Mouse (Mus musculus): ENCODE results near the gene Snx25. TPM values are rescaled to one million over a fixed set of nuclear protein-coding genes. Genes with fewer than 3 reads are reported as not detected.
A peak's percentile ranks its signal among the peaks of the same experiment; 100 is the strongest.

Snx25 gene
- polyA plus RNA-seq (2014; fragmentation: Nextera tagmentation; extraction: Ambion mirVana), result 14.4 and 14.8 TPM in 2 replicates

DNA sequence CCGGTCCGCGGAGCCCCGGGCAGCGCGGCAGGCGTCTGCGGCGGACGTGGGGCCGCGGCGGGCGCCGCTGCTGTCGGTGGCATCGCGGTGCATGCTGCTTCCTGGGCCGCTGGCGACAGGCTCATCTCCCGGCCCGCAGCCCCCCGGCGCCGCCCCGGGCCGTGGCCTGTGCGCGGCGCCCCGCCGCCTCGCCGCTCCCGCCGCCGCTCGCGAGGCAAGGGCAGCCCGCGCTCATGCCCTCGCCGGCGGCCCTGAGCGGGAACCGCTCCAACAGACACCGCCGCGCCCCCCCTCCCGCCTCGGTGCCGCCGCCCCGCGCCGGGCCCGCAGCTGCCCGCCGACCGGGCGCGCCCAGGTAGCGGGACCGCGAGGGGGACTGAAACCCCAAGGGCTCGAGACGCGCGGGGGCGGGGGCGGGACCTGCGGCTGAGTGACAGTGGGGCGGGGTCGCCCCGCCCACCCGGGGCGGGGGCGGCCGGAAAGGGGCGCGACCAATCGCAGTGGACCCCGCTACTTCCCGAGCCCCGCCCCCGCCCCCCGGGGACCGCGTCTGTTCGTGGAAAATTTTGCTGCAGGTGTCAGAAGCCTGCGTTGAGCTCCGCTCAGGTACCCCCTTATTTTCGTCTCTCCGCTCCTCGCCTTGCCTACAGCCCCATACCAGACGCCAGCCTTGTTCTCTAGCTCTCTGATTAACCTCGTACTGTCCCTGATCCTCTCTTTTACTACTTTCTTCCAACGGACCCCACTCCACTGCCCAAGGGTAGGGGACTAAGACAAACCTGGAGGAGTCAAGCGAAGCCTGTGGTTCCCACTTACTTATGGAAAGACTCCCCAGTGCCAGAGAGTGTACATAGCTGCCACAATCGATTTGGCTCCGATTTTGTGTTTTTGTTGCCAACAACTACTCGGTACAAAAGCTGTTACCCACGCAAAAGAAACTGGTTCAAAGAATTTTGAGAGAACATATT is at the start of gene Snx25:
TSS of gene Snx25 (minus strand) at position 96 of the 968 bp plus-strand sequence.
- Histone ChIP-seq H3K27me3 (ENCODE audit: control insufficient read depth, insufficient read depth, low read length) (peaks cover 10% of the 10 kb centered on the region; the same call in 1 of the 2 replicates), H3K9ac (peak within 1 kb of the TSS; percentile 90), H3K27ac (peak within 1 kb of the TSS; percentile 79), H3K4me1 (replicated peaks; ENCODE audit: control insufficient read depth, insufficient read depth, low read length) (peaks cover 14% of the 10 kb centered on the region), H3K4me2 (replicated peaks) (peak within 1 kb of the TSS; percentile 90), H3K36me3 (replicated peaks; ENCODE audit: control insufficient read depth, insufficient read depth) (no peaks in the 10 kb centered on the region), H3K4me3 (replicated peaks; ENCODE audit: low read length) (peak within 1 kb of the TSS; percentile 89), H3K9me3 (ENCODE audit: control insufficient read depth, low read length) (no peaks in the 10 kb centered on the region)
- DNase-seq (ENCODE audit: low spot score) (peak; percentile 82), ATAC-seq (ENCODE audit: low FRiP score) (peak; percentile 89)
- 5% methylated on average over 47 of the region's 103 CpGs for WGBS

DNA sequence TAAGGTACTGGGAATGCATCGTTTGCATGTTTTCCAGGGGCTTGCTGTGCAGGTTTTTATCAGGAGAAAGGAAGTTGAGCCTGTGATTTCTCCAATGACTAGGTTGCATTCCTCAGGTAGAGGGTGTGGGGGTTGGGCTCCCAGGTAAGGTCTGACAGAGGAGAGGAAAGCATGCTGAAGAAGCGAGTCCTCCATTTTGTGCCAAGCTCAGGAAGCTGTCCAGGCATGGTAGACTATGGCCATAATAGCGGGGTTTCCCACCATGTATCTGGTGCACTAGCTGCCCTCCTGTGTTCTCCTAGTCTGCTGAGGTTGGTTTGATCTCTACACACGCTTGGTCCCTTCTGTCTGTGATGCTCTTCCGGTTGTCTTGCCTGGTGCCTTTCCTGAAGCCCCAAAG is 45.7 kb upstream of the Snx25 start:
- peaks cover 24% of the 10 kb centered on the region for H3K36me3 ChIP-seq (replicated peaks; ENCODE audit: control insufficient read depth, insufficient read depth)
- ATAC-seq (ENCODE audit: low FRiP score) (no peak), DNase-seq (ENCODE audit: low spot score) (no peak)
- H3K9ac ChIP-seq, result no peak overlapping the region
- no peak overlapping the region for H3K4me3 ChIP-seq (replicated peaks; ENCODE audit: low read length)
- H3K27me3 ChIP-seq (ENCODE audit: control insufficient read depth, insufficient read depth, low read length), result no peaks in the 10 kb centered on the region
- no peaks in the 10 kb centered on the region for H3K4me1 ChIP-seq (replicated peaks; ENCODE audit: control insufficient read depth, insufficient read depth, low read length)
- H3K4me2 ChIP-seq (replicated peaks), result no peak overlapping the region
- no peak overlapping the region for H3K27ac ChIP-seq
- H3K9me3 ChIP-seq (ENCODE audit: control insufficient read depth, low read length), result no peaks in the 10 kb centered on the region
- WGBS, result 88% methylated on average over 5 of the region's 5 CpGs

DNA sequence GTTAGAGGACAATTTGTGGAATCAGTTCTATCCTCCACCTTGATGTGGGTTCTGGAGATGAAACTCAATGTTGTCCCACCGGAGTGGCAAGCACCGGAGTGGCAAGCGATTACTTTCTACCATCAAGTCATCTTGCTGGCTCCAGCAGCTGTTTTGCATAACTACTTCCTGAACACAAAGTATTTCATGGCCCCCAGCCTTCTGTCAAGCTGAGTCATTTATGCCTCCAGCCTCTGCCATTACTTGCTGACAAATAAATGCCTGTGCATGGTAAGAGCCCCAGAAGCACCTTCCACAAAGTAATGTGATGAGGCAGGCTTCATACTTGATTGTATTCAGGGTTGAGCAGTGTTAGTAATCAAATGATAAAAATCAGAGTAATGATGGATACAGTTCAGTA is 44.9 kb upstream of the Snx25 start:
- DNase-seq (ENCODE audit: low spot score), result no peak
- Histone ChIP-seq H3K27me3 (ENCODE audit: control insufficient read depth, insufficient read depth, low read length) (no peaks in the 10 kb centered on the region), H3K9ac (no peak overlapping the region), H3K9me3 (ENCODE audit: control insufficient read depth, low read length) (no peaks in the 10 kb centered on the region), H3K4me1 (replicated peaks; ENCODE audit: control insufficient read depth, insufficient read depth, low read length) (no peaks in the 10 kb centered on the region), H3K27ac (no peak overlapping the region), H3K4me3 (replicated peaks; ENCODE audit: low read length) (no peak overlapping the region), H3K4me2 (replicated peaks) (no peak overlapping the region), H3K36me3 (replicated peaks; ENCODE audit: control insufficient read depth, insufficient read depth) (peaks cover 28% of the 10 kb centered on the region)
- no peak for ATAC-seq (ENCODE audit: low FRiP score)
- WGBS, result 93% methylated on average over 3 of the region's 3 CpGs

DNA sequence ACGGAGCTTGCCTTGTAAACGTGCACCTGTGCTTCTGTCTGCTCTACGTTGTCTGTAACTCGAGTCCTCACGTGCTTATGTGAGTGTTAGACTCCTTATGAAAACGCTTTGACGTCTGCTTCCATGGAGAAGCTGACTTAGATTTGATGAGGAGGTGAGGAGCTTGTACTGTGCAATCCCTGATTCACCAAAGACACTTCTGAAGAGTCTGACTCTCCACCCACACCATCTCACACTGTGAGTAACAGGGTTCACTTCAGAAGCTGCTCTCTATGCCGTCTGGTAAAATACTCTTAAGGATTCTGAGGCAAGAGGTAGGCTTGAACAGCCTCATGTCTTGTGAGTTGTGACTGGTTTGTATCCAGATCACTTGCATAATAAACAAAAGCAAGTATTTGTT is 41.1 kb upstream of the Snx25 start:
- no peak for ATAC-seq (ENCODE audit: low FRiP score)
- H3K4me3 ChIP-seq (replicated peaks; ENCODE audit: low read length), result no peak overlapping the region
- no peak for DNase-seq (ENCODE audit: low spot score)

DNA sequence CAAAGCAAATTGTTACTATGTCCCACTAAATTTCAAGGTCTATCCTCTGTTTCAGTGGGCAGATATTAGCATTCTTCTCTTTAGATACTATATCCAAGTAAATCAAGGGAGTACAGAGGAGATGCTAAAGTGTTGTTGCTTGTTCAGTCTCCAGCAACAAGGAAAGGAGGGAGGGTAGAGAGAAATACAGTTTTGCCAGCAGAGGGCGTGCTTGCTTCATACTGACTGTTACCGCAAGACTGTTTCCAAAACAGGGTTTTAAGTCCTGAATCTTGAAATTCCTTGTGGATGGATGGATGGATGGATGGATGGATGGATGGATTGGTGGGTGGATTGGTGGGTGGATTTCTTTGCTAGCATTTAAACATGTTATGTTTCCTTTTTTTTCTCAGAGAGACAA is 33.4 kb upstream of the Snx25 start:
- no peak for ATAC-seq (ENCODE audit: low FRiP score)
- Histone ChIP-seq H3K4me3 (replicated peaks; ENCODE audit: low read length) (no peak overlapping the region), H3K9me3 (ENCODE audit: control insufficient read depth, low read length) (no peaks in the 10 kb centered on the region), H3K4me2 (replicated peaks) (no peak overlapping the region), H3K36me3 (replicated peaks; ENCODE audit: control insufficient read depth, insufficient read depth) (peaks cover 10% of the 10 kb centered on the region), H3K27me3 (ENCODE audit: control insufficient read depth, insufficient read depth, low read length) (no peaks in the 10 kb centered on the region), H3K27ac (no peak overlapping the region), H3K9ac (no peak overlapping the region), H3K4me1 (replicated peaks; ENCODE audit: control insufficient read depth, insufficient read depth, low read length) (no peaks in the 10 kb centered on the region)
- DNase-seq (ENCODE audit: low spot score), result peak; percentile 71
- 5% methylated on average over 2 of the region's 2 CpGs for WGBS

More for the DNA sequence above, 41.1 kb upstream of the Snx25 start:
- Histone ChIP-seq H3K36me3 (replicated peaks; ENCODE audit: control insufficient read depth, insufficient read depth) (peaks cover 29% of the 10 kb centered on the region), H3K27me3 (ENCODE audit: control insufficient read depth, insufficient read depth, low read length) (no peaks in the 10 kb centered on the region), H3K27ac (no peak overlapping the region), H3K4me2 (replicated peaks) (no peak overlapping the region), H3K9me3 (ENCODE audit: control insufficient read depth, low read length) (no peaks in the 10 kb centered on the region), H3K9ac (no peak overlapping the region), H3K4me1 (replicated peaks; ENCODE audit: control insufficient read depth, insufficient read depth, low read length) (no peaks in the 10 kb centered on the region)
- WGBS, result 92% methylated on average over 8 of the region's 8 CpGs

DNA sequence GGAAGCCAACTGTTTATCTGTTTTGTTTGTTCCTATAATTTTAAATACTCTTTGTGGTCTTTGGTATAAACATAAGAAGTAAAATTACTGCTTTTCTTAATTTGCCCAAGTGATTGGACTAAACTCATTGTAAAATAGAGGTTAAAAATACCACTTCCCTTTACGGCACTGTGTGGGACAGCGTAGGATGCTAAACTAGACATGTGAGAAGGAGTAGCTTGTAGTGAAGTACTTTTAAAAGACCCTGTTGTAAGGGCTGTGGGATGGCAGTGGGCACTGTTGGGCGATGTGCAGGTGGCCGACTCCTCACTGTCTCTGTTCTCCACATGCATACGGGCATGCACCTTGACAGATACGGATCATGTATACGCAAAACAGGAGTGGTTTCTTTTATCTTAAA is 28.2 kb upstream of the Snx25 start:
- no peaks in the 10 kb centered on the region for H3K27me3 ChIP-seq (ENCODE audit: control insufficient read depth, insufficient read depth, low read length)
- no peaks in the 10 kb centered on the region for H3K9me3 ChIP-seq (ENCODE audit: control insufficient read depth, low read length)
- peaks cover 10% of the 10 kb centered on the region for H3K36me3 ChIP-seq (replicated peaks; ENCODE audit: control insufficient read depth, insufficient read depth)
- 95% methylated on average over 7 of the region's 7 CpGs for WGBS
- H3K27ac ChIP-seq, result no peak overlapping the region
- H3K4me3 ChIP-seq (replicated peaks; ENCODE audit: low read length), result no peak overlapping the region
- DNase-seq (ENCODE audit: low spot score) (no peak), ATAC-seq (ENCODE audit: low FRiP score) (no peak)
- H3K4me1 ChIP-seq (replicated peaks; ENCODE audit: control insufficient read depth, insufficient read depth, low read length), result no peaks in the 10 kb centered on the region
- H3K4me2 ChIP-seq (replicated peaks), result no peak overlapping the region
- no peak overlapping the region for H3K9ac ChIP-seq

DNA sequence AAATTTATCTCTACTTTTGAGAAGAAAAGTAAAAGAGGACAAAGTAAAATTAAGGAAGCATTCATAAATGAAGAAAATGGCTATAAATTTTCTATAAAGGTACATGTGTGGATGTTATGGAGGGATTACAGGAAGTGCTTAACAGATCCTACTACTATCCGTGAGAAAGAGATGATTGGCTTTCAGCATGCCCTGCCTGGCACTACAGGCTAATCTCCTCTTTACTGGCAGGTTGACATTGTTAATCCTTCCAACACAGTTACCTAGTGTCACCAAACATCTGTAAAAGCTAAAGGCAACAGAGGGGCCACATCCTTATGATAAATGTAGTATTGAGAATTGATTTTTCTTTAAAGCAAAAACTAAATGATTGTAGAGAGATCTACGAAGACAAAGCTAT is 21.7 kb upstream of the Snx25 start:
- DNase-seq (ENCODE audit: low spot score), result no peak
- 84% methylated on average over 2 of the region's 2 CpGs for WGBS
- Histone ChIP-seq H3K27ac (no peak overlapping the region), H3K4me1 (replicated peaks; ENCODE audit: control insufficient read depth, insufficient read depth, low read length) (no peaks in the 10 kb centered on the region), H3K36me3 (replicated peaks; ENCODE audit: control insufficient read depth, insufficient read depth) (peaks cover 17% of the 10 kb centered on the region), H3K4me3 (replicated peaks; ENCODE audit: low read length) (no peak overlapping the region), H3K9me3 (ENCODE audit: control insufficient read depth, low read length) (no peaks in the 10 kb centered on the region), H3K4me2 (replicated peaks) (no peak overlapping the region), H3K27me3 (ENCODE audit: control insufficient read depth, insufficient read depth, low read length) (no peaks in the 10 kb centered on the region), H3K9ac (no peak overlapping the region)
- no peak for ATAC-seq (ENCODE audit: low FRiP score)

DNA sequence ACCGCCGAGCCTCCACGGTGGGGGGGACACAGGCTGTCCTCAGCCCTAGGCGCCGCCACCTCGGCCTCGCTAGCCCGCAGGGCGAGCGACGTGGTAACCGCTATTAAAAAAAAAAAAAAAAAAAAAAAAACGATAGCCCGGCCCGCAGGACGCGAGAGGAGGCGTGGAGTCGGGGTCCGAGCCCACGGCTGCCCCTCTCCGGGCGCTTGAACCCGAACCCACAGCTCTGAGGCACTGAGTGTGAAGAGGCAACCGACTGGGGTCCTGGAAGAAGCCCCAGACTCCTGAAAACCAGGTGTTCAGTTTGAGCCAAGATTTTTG is 11.9 kb upstream of the Snx25 start:
- H3K4me1 ChIP-seq (replicated peaks; ENCODE audit: control insufficient read depth, insufficient read depth, low read length), result peaks cover 19% of the 10 kb centered on the region
- 0% methylated on average over 25 of the region's 25 CpGs for WGBS
- peak overlapping the region; percentile 70 for H3K4me2 ChIP-seq (replicated peaks)
- DNase-seq (ENCODE audit: low spot score) (no peak), ATAC-seq (ENCODE audit: low FRiP score) (no peak; the same call in 1 of the 2 replicates)
- no peaks in the 10 kb centered on the region for H3K9me3 ChIP-seq (ENCODE audit: control insufficient read depth, low read length)
- H3K4me3 ChIP-seq (replicated peaks; ENCODE audit: low read length), result peak overlapping the region; percentile 44
- no peaks in the 10 kb centered on the region for H3K36me3 ChIP-seq (replicated peaks; ENCODE audit: control insufficient read depth, insufficient read depth)
- peak overlapping the region; percentile 78 for H3K27ac ChIP-seq
- H3K9ac ChIP-seq, result peak overlapping the region; percentile 65
- no peaks in the 10 kb centered on the region for H3K27me3 ChIP-seq (ENCODE audit: control insufficient read depth, insufficient read depth, low read length)

DNA sequence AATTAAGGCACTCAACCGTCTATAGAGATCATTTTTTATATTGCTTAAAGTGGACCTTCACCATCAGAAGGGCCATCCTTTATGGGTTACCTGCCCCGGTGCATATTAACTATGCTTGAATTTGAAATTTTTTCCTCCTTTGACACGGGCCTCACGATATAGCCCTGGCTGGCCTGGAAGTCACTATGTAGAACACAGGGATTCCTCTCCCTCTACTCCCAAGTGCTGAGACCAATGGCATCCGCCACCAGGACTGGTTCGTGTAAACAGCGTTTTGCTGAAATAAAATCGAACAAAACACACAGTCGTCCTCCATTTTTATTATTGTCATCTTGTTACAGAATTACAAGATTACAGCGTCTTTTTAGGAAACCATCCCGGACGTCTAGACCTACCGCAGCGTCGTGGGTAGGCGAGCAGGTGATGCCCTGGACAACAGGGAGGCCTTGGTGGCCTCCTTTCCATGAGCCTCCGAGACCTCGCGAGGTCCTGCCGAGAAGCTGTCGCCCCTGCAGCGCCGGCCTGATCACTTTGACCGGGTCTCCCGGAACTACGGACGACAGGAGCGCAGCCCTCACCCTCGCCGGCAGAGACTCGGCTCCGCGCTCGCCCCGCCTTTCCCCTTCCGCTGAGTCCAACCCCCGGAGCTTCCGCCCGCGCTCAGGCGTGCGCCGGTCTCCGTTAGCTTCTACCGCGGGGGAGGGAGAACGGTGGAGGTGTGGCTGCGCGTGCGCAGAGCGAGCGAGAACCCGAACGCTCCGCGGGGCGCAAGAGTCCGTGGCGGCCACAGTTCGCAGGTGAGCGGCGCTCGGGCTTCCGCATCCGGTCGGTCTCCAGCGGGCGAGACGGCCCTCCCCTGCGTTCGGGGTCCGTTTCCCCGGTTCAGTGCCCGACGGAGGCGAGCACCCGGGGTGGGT is 11.3 kb upstream of the Snx25 start:
- peak; percentile 98 for ATAC-seq (ENCODE audit: low FRiP score)
- peak; percentile 96 for DNase-seq (ENCODE audit: low spot score)
- Histone ChIP-seq H3K4me1 (replicated peaks; ENCODE audit: control insufficient read depth, insufficient read depth, low read length) (peaks cover 19% of the 10 kb centered on the region), H3K27ac (peak overlapping the region; percentile 78), H3K9ac (peak overlapping the region; percentile 65), H3K9me3 (ENCODE audit: control insufficient read depth, low read length) (no peaks in the 10 kb centered on the region), H3K4me2 (replicated peaks) (peak overlapping the region; percentile 70), H3K27me3 (ENCODE audit: control insufficient read depth, insufficient read depth, low read length) (no peaks in the 10 kb centered on the region), H3K4me3 (replicated peaks; ENCODE audit: low read length) (peak overlapping the region; percentile 44), H3K36me3 (replicated peaks; ENCODE audit: control insufficient read depth, insufficient read depth) (no peaks in the 10 kb centered on the region)
- WGBS, result 2% methylated on average over 76 of the region's 77 CpGs
